Mouse (Mus musculus) testis, adult 2 months (tissue): ENCODE data around the gene Gm20388. TPM values are rescaled to one million over a fixed set of nuclear protein-coding genes. Genes with fewer than 3 reads are reported as not detected.

Experiments
- H3K27ac ChIP-seq: fragments of 200-500 bp; 2 replicates; pipeline ENCODE4 v1.5.1; 2012; ENCODE audit warnings: low read depth, low read length; ENCODE audit not compliant: control insufficient read depth, insufficient read depth
- H3K27me3 ChIP-seq: fragments of 200-500 bp; 2 replicates; pipeline ENCODE4 v1.6.1; 2012; ENCODE audit warnings: mild to moderate bottlenecking, low read length, moderate library complexity; ENCODE audit not compliant: control insufficient read depth, insufficient read depth
- H3K36me3 ChIP-seq: fragments of 200-500 bp; 2 replicates; pipeline ENCODE4 v1.6.1; 2012; ENCODE audit warnings: mild to moderate bottlenecking, low read length; ENCODE audit not compliant: control insufficient read depth, insufficient read depth
- H3K4me1 ChIP-seq: fragments of 200-500 bp; 2 replicates; pipeline ENCODE4 v1.6.1; 2012; ENCODE audit warnings: low read length; ENCODE audit not compliant: control insufficient read depth, insufficient read depth
- H3K4me3 ChIP-seq: fragments of 200-500 bp; 2 replicates; pipeline ENCODE4 v1.5.1; 2012; ENCODE audit warnings: low read depth, mild to moderate bottlenecking, low read length, moderate library complexity, mixed read lengths; ENCODE audit not compliant: control insufficient read depth
- CTCF ChIP-seq: fragments of 200-500 bp; IDR thresholded peaks from 2 replicates; pipeline ENCODE4 v1.5.1; 2012; ENCODE audit warnings: low read depth, mild to moderate bottlenecking, inconsistent platforms, low read length, moderate library complexity; ENCODE audit not compliant: control insufficient read depth, insufficient read depth, insufficient replicate concordance
- POLR2A ChIP-seq: fragments of 200-500 bp; IDR thresholded peaks from 2 replicates; pipeline ENCODE4 v1.6.1; 2012; ENCODE audit warnings: low read depth, mild to moderate bottlenecking, inconsistent platforms, low read length, moderate library complexity; ENCODE audit not compliant: control insufficient read depth
- polyA plus RNA-seq: library from polyadenylated mRNA; depleted of rRNA; stranded (reverse); fragments of >200 nt; gene quantifications from 2 replicates; pipeline ENCODE4 v1.2.3, GENCODE M21; 2012

Gm20388 gene
- polyA plus RNA-seq, 1 experiment: 5.6 TPM

- Histone ChIP-seq H3K4me3 (no peak overlapping the region), H3K27me3 (no peaks in the 10 kb centered on the region), H3K4me1 (no peaks in the 10 kb centered on the region; the same call in none of the 2 replicates), H3K27ac (no peak overlapping the region), H3K36me3 (no peaks in the 10 kb centered on the region)
- TF ChIP-seq POLR2A (no peak), CTCF (no peak)
Observed at GRCm38 (mm10) chr8:121992911-121993310, 2082.3 kb downstream of the Gm20388 start.

DNA sequence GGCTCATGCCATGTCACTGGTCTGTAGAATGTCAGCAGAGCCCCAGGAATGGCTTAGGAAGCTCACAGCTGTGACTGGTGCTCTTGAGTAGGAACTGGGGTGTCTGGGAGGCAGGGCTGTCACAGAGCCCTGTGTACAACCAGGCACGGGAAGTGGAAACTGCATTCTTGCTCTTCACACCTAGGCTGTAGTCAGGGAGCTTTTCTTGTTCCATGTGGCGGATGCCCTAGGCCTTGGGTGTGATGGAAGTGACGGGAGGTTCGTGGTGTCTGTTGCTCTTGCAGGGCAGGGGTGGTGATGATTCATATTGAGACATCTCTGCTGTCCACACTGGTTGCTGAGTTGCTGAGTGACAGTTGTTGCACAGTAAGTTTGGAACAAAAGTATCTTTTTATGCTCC lies 2084.5 kb downstream of the Gm20388 start:
- no peaks in the 10 kb centered on the region; the same call in none of the 2 replicates for H3K4me1 ChIP-seq
- no peak for TF ChIP-seq POLR2A
- no peak for TF ChIP-seq CTCF
- H3K27me3 ChIP-seq: no peaks in the 10 kb centered on the region
- no peak overlapping the region for H3K27ac ChIP-seq
- no peaks in the 10 kb centered on the region for H3K36me3 ChIP-seq
- H3K4me3 ChIP-seq: no peak overlapping the region

GRCm38 (mm10) chr8:121995895-121996294 lies 2085.3 kb downstream of the Gm20388 start:
- Histone ChIP-seq H3K4me3 (no peak overlapping the region; the same call in 1 of the 2 replicates), H3K36me3 (no peaks in the 10 kb centered on the region), H3K27me3 (no peaks in the 10 kb centered on the region), H3K4me1 (no peaks in the 10 kb centered on the region; the same call in none of the 2 replicates), H3K27ac (no peak overlapping the region)
- TF ChIP-seq POLR2A (no peak; the same call in 1 of the 2 replicates), CTCF (no peak)

DNA sequence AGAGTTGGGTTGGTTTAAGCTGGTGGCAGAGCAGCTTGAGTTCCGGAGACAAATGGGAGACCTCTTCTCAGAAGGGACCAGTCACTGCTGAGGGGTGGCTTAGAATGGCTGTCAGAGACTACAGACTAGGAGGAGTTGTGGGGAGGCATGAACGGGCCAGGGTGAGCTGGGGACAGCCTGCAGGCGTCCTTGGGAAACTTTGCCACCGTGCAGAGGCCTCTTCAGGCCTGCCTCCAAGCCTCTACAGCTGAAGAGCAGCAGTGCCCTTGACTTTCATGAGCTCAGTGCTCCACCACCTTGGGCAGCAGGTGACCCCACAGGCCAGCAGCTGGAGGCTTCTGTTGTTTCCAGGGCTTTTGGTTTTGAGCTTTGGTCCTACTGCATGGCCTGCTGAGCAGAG lies 2088.0 kb downstream of the Gm20388 start:
- no peaks in the 10 kb centered on the region for H3K36me3 ChIP-seq
- no peak overlapping the region for H3K27ac ChIP-seq
- TF ChIP-seq CTCF (no peak), POLR2A (no peak)
- H3K4me1 ChIP-seq: no peaks in the 10 kb centered on the region; the same call in none of the 2 replicates
- no peaks in the 10 kb centered on the region for H3K27me3 ChIP-seq
- H3K4me3 ChIP-seq: no peak overlapping the region

GRCm38 (mm10) chr8:121999211-121999610 lies 2088.6 kb downstream of the Gm20388 start:
- no peaks in the 10 kb centered on the region for H3K36me3 ChIP-seq
- no peaks in the 10 kb centered on the region; the same call in none of the 2 replicates for H3K4me1 ChIP-seq
- TF ChIP-seq CTCF (no peak), POLR2A (no peak)
- no peak overlapping the region for H3K27ac ChIP-seq
- H3K4me3 ChIP-seq: no peak overlapping the region
- no peaks in the 10 kb centered on the region for H3K27me3 ChIP-seq

DNA sequence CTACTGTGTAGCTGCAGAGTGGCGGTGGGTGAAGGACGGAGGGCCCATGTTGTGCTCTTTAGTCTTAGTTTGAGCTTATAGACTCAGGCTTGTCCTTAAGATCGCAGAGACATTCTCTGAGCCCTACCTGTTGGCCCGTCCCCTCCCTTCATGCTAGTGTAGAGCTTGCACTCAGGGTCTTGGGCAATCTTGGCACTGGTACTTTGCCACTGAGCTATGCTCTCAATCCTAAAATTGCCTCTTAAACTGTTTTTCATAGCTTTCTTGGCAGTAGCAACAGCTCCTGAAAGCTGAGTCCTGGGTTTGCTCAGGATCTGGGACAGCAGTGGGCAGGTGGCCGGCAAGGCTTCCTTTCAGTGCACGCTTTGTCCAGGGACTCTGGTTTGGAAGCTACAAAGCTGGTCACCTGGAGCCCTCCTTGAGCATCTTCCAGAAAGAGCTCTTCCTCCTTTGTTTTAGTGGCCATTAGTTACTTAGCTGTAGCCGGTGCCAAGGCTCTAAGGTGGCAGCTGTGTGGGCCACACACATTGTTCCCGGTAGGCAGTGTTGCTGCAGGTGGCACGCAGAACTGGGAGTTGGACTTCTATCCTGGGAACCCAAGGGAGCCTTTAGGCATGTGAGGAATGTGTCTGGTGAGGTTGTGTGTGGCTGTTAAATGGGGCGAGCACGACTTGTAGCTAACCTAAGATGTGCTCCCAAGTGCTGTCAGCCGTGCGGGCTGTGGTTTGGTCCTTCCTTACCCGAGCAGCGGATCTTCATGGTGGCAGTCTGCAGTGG lies 2090.9 kb downstream of the Gm20388 start:
- Histone ChIP-seq H3K4me1 (no peaks in the 10 kb centered on the region; the same call in none of the 2 replicates), H3K27ac (no peak overlapping the region)
- TF ChIP-seq POLR2A: no peak
- no peak for TF ChIP-seq CTCF

GRCm38 (mm10) chr8:122003646-122004045 lies 2093.0 kb downstream of the Gm20388 start:
- no peaks in the 10 kb centered on the region for H3K27me3 ChIP-seq
- H3K36me3 ChIP-seq: no peaks in the 10 kb centered on the region; the same call in 1 of the 2 replicates
- H3K4me1 ChIP-seq: no peaks in the 10 kb centered on the region; the same call in 1 of the 2 replicates
- H3K4me3 ChIP-seq: peak overlapping the region; percentile 10
- TF ChIP-seq POLR2A (no peak), CTCF (no peak)
- no peak overlapping the region for H3K27ac ChIP-seq

More for the DNA sequence above, 2090.9 kb downstream of the Gm20388 start:
- H3K36me3 ChIP-seq: no peaks in the 10 kb centered on the region; the same call in 1 of the 2 replicates
- H3K4me3 ChIP-seq: no peak overlapping the region
- no peaks in the 10 kb centered on the region for H3K27me3 ChIP-seq
